Mouse (Mus musculus) liver, postnatal 0 days (tissue): Measurements from ENCODE around the gene Ddr1. TPM values are rescaled to one million over a fixed set of nuclear protein-coding genes. Genes with fewer than 3 reads are reported as not detected.
"Not testable (repeated sequence)": the region's sequence is repeated elsewhere in the genome, so short reads cannot be mapped to it uniquely, and the experiment has no call there.

ENCODE experiments used
- ATAC-seq: fragments of 200-750 bp; cut with Nextera tagmentation; 2 replicates; pipeline ENCODE4 v1.8.0; 2017; ENCODE audit warnings: mild to moderate bottlenecking, moderate library complexity
- DNase-seq: peaks from one replicate; pipeline ENCODE4 v3.0.0-alpha.2; 2016
- H3K27ac ChIP-seq: fragments of 300-500 bp; sonication (generic); 2 replicates; pipeline ENCODE4 v1.5.1; 2014; ENCODE audit warnings: antibody characterized with exemption, moderate library complexity, mild to moderate bottlenecking, low read depth
- H3K27me3 ChIP-seq: fragments of 300-500 bp; sonication (generic); 2 replicates; pipeline ENCODE4 v1.6.1; 2014; ENCODE audit warnings: low read length, control low read depth, mixed read lengths; ENCODE audit not compliant: insufficient read depth
- H3K36me3 ChIP-seq: fragments of 300-500 bp; sonication (generic); replicated peaks from 2 replicates; pipeline ENCODE4 v1.6.1; 2014; ENCODE audit warnings: mild to moderate bottlenecking, control low read depth, low read length, moderate library complexity, mixed read lengths; ENCODE audit not compliant: insufficient read depth
- H3K4me1 ChIP-seq: fragments of 300-500 bp; sonication (generic); 2 replicates; pipeline ENCODE4 v1.6.1; 2014; ENCODE audit warnings: antibody characterized with exemption, mild to moderate bottlenecking, control low read depth; ENCODE audit not compliant: insufficient read depth
- H3K4me2 ChIP-seq: fragments of 300-500 bp; sonication (generic); 2 replicates; pipeline ENCODE4 v1.6.1; 2014; ENCODE audit warnings: low read depth, mild to moderate bottlenecking, low read length, moderate library complexity, mixed read lengths
- H3K4me3 ChIP-seq: fragments of 300-500 bp; sonication (generic); 2 replicates; pipeline ENCODE4 v1.5.1; 2014; ENCODE audit warnings: low read depth, low read length
- H3K9ac ChIP-seq: fragments of 300-500 bp; sonication (generic); replicated peaks from 2 replicates; pipeline ENCODE4 v1.6.1; 2014; ENCODE audit warnings: mild to moderate bottlenecking, moderate library complexity
- H3K9me3 ChIP-seq: fragments of 300-500 bp; sonication (generic); 2 replicates; pipeline ENCODE4 v1.6.1; 2016; ENCODE audit warnings: mild to moderate bottlenecking, control low read depth, low read length, mixed read lengths
- CTCF ChIP-seq: sonication (generic); IDR thresholded peaks from 2 replicates; pipeline ENCODE4 v1.5.1; 2016; ENCODE audit warnings: antibody characterized with exemption, low read depth
- EP300 ChIP-seq: IDR thresholded peaks from 2 replicates; pipeline ENCODE4 v1.6.1; 2016; ENCODE audit warnings: antibody characterized with exemption, low read depth, mild to moderate bottlenecking
- WGBS: fragments of 180-500 bp; shearing (Covaris S2); extraction: QIAGEN DNeasy Blood & Tissue Kit; methylation state at CpG from one replicate; pipeline ENCODE4 v1.1.7; 2014; ENCODE audit not compliant: insufficient replicate concordance; 5-methylcytosine and 5-hydroxymethylcytosine counted together
- polyA plus RNA-seq: library from polyadenylated mRNA; unstranded; fragments of >200 nt; fragmentation: Nextera tagmentation; extraction: Ambion mirVana; gene quantifications from 2 replicates; pipeline ENCODE4 v1.2.1, GENCODE M21; 2015

Gene Ddr1
- polyA plus RNA-seq, 1 experiment from 2014 or later = 2.3 TPM

DNA sequence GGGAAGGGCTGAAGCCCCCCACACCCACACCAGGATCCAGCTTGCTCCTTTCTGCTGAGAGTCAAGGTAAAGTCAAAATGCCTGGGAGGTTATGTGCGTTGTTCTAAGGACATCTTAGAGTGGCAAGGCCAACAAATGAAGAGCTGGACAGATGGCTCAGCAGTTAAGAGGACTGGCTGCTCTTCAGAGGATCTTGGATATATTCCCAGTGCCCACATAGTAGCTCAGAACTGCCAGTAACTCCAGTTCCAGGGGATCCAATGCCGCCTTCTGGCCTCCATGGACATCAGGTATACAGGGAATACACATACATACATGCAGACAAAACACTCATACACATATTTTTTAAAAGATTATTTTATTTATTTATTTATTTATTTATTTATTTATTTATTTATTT lies 29.0 kb upstream of the Ddr1 start:
- Histone ChIP-seq H3K4me3 (no peak overlapping the region), H3K36me3 (no peaks in the 10 kb centered on the region), H3K4me2 (no peak overlapping the region), H3K9me3 (no peaks in the 10 kb centered on the region), H3K4me1 (peaks cover 13% of the 10 kb centered on the region), H3K27me3 (no peaks in the 10 kb centered on the region), H3K9ac (no peak overlapping the region), H3K27ac (no peak overlapping the region)
- DNase-seq = no peak
- TF ChIP-seq CTCF (no peak), EP300 (no peak)
- WGBS = 87% methylated on average over 2 of the region's 2 CpGs
- ATAC-seq = no peak

DNA sequence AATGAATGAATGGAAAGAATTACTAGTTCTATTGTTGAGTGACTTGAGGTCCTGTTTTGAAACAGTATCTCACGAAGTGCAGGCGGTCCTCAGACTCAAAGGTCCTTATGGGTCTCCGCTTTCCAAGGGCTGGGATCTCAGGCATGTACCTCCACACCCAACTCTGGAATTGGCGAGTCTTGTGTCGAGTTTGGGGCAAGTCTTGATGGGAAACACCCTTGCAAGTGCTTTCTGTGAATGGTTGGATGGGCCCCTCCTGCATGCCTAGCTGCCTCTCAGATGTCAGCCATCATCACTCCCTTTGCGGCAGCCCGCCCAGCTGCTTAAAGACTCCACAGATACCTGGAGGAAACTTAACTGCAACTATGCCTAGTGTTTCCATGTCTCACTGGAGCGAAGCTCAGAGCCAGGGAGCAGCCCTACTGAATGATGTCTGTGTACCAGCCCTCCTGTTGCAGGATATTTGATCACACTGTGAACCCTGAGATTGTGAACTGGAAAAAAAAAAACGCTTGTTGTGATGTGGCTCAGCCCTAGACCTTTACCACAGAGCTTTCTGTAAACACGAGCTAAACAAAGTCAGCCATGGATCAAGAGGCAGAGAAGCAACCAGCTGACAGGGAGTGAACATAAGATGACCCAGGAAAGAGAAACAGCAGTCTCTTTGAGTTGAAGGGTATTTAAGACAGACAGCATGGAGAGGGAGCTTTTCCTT lies 27.2 kb upstream of the Ddr1 start:
- H3K9ac ChIP-seq = no peak overlapping the region
- ATAC-seq (no peak), DNase-seq (no peak)
- TF ChIP-seq EP300 (no peak), CTCF (no peak)
- no peaks in the 10 kb centered on the region for H3K36me3 ChIP-seq
- H3K4me2 ChIP-seq = no peak overlapping the region
- no peak overlapping the region for H3K4me3 ChIP-seq
- no peaks in the 10 kb centered on the region for H3K9me3 ChIP-seq
- no peak overlapping the region for H3K27ac ChIP-seq
- 60% methylated on average over 10 of the region's 10 CpGs for WGBS
- no peaks in the 10 kb centered on the region for H3K27me3 ChIP-seq
- peaks cover 3% of the 10 kb centered on the region; the same call in 1 of the 2 replicates for H3K4me1 ChIP-seq

DNA sequence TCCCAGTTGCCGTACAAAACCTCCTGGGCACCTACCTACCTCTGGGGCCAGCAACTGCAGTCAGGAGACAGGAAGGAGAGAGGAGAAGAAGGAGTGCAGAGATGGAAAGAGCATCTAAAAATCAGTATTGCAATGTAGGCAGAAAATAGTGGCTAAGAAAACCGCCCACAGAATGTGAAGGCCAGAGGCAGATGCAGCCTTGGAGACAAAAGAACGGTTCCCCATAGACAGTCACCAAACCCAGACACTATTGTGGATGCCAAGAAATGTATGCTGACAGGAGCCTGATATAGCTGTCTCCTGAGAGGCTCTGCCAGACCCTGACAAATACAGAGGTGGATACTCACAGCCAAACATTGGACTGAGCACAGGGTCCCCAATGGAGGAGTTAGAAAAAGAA lies 25.7 kb upstream of the Ddr1 start:
- H3K27me3 ChIP-seq, H3K9me3 ChIP-seq, H3K9ac ChIP-seq, H3K4me2 ChIP-seq, H3K27ac ChIP-seq, H3K4me3 ChIP-seq, DNase-seq, ATAC-seq, H3K4me1 ChIP-seq, H3K36me3 ChIP-seq: not testable (repeated sequence)
- 70% methylated on average over 3 of the region's 3 CpGs for WGBS

DNA sequence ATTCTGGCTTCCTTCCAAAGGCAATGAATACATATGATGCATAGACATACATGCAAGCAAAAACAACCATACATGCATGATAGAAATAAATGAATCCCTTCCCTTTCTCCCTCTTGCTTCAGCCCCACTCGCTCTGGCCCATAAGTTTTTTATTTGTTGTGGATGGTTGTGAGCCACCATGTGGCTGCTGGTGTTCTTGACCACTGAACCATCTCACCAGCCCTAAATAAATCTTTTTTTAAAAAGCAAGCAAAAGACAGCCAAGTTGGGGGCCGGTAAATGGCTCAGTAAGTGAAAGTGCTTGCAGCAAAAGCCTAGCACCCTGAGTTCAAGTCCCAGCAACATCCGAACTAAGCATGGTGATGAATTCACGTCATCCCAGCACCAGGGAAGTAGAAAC lies 24.4 kb upstream of the Ddr1 start:
- H3K4me3 ChIP-seq = no peak overlapping the region
- H3K9ac ChIP-seq = no peak overlapping the region
- H3K36me3 ChIP-seq = no peaks in the 10 kb centered on the region
- ATAC-seq (no peak), DNase-seq (no peak)
- 0 out of 2 replicates have a peak, but pooled peaks cover 3% of the 10 kb centered on the region for H3K27me3 ChIP-seq
- TF ChIP-seq CTCF = no peak
- no peak for TF ChIP-seq EP300
- no peak overlapping the region for H3K4me2 ChIP-seq
- no peak overlapping the region for H3K27ac ChIP-seq
- H3K9me3 ChIP-seq = no peaks in the 10 kb centered on the region
- no peaks in the 10 kb centered on the region for H3K4me1 ChIP-seq
- 78% methylated on average over 4 of the region's 4 CpGs for whole genome bisulfite sequencing

DNA sequence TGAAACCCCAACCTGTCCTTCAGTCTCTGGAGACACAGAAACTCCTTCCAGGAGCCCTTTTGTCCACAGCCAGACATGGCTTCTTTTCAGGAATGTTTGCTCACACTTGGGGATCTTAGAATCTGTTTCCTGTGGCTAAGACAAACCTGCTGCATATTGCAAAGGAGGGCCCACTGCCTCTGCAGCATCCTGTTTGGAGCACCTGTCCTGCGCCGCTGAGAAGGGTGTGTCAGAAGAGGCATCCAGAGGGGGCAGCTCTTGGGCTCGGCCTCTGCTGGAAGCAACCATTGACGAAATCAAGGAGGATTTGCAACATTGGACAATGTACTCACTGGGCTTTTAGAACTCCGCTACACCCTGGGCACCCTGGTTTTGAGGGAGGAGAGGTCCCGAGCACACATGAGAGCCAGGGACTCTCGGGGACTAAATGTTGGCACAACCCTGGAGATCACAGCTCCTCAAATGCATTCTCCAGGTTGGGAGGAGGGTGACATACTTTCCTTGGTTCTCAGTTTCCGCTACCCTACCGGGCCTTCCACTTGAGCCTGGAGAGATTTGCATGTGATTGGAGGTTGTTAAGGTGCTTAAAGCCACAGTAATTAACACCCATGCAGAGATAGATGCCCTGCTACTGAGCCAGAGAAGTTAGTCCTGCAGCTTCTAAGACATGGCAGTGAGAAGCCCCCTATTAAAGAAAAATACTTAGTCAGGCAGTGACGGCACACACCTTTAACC lies 23.2 kb upstream of the Ddr1 start:
- Histone ChIP-seq H3K27me3 (0 out of 2 replicates have a peak, but pooled peaks cover 3% of the 10 kb centered on the region), H3K9me3 (no peaks in the 10 kb centered on the region), H3K27ac (no peak overlapping the region), H3K4me1 (no peaks in the 10 kb centered on the region), H3K9ac (no peak overlapping the region), H3K4me3 (no peak overlapping the region), H3K36me3 (no peaks in the 10 kb centered on the region), H3K4me2 (no peak overlapping the region)
- no peak for DNase-seq
- WGBS = 58% methylated on average over 10 of the region's 10 CpGs
- TF ChIP-seq EP300 (no peak), CTCF (no peak)
- no peak for ATAC-seq

DNA sequence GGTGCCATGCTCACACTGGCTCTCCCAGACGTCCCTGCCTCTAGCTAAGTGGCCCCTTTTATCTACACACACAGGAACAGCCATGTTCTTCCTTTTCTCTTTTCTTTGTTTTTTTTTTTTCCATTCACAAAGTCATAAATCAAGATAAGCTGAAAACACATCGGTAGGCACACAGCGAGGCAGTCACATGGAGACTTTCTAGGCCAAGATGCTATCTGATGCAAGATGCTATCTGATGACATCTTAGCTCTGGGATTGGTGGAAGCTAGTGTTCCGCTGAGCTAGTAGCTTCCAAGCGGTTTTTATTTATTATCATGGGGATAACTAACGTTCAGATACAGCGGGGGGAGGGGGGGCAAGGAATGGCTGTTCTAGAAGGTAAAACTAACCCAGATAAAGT lies 22.6 kb upstream of the Ddr1 start:
- DNase-seq (no peak), ATAC-seq (no peak)
- H3K9ac ChIP-seq = no peak overlapping the region
- no peak overlapping the region for H3K27ac ChIP-seq
- H3K36me3 ChIP-seq = no peaks in the 10 kb centered on the region
- H3K4me2 ChIP-seq = no peak overlapping the region
- WGBS = 28% methylated on average over 7 of the region's 7 CpGs
- H3K27me3 ChIP-seq = 0 out of 2 replicates have a peak, but pooled peaks cover 3% of the 10 kb centered on the region
- TF ChIP-seq EP300 (no peak), CTCF (no peak)
- H3K9me3 ChIP-seq = no peaks in the 10 kb centered on the region
- H3K4me3 ChIP-seq = no peak overlapping the region
- H3K4me1 ChIP-seq = no peaks in the 10 kb centered on the region
